In genomic region chr10:37015729-37016128, GRCm38 (mm10) we compare ENCODE assay signal across 17 mouse cellular contexts.
"Had no signal": no experiment of that assay in that cellular context is flagged by ENCODE, and none has a peak within 500 bp of the region (broad histone marks: within the 10 kb centered on the region; RNA-seq: fewer than 3 reads in every experiment).

No protein-coding gene starts in this region.

- H3K36me3 ChIP-seq: kidney, embryonic 15.5 days; limb, embryonic 12.5 days; limb, embryonic 15.5 days; midbrain, embryonic 12.5 days had no signal

- ATAC-seq: liver, postnatal 0 days; midbrain, embryonic 16.5 days had no signal

- DNase-seq: kidney, postnatal 14 days; kidney, postnatal 4 days; left cerebral cortex, postnatal 4 days; liver, postnatal 0 days; lung, embryonic 14.5 days; lung, postnatal 10 days; lung, postnatal 36 days; thymus, adult 18-20 months; thymus, postnatal 36 days had no signal

- H3K4me2 ChIP-seq: kidney, embryonic 15.5 days; limb, embryonic 12.5 days; limb, embryonic 15.5 days; liver, embryonic 11.5 days; lung, embryonic 14.5 days; midbrain, embryonic 12.5 days had no signal

- H3K27me3 ChIP-seq: kidney, embryonic 15.5 days; limb, embryonic 12.5 days; limb, embryonic 15.5 days; megakaryocyte, embryonic 14.5 days; midbrain, embryonic 12.5 days had no signal

- H3K4me3 ChIP-seq: kidney, embryonic 15.5 days; limb, embryonic 12.5 days; limb, embryonic 15.5 days; megakaryocyte, embryonic 14.5 days; midbrain, embryonic 12.5 days had no signal

- H3K4me1 ChIP-seq: kidney, embryonic 15.5 days; limb, embryonic 12.5 days; limb, embryonic 15.5 days; megakaryocyte, embryonic 14.5 days; midbrain, embryonic 12.5 days had no signal

- H3K9me3 ChIP-seq: kidney, embryonic 15.5 days; limb, embryonic 12.5 days; limb, embryonic 15.5 days; megakaryocyte, embryonic 14.5 days; midbrain, embryonic 12.5 days had no signal

- H3K9ac ChIP-seq: kidney, embryonic 15.5 days; limb, embryonic 12.5 days; limb, embryonic 15.5 days; liver, embryonic 14.5 days; liver, postnatal 0 days; lung, embryonic 14.5 days; midbrain, embryonic 12.5 days had no signal

- H3K27ac ChIP-seq: kidney, embryonic 15.5 days; limb, embryonic 12.5 days; limb, embryonic 15.5 days; liver, embryonic 14.5 days; midbrain, embryonic 12.5 days had no signal
